Mouse (Mus musculus): ENCODE measurements around the gene Abcb8. TPM values are rescaled to one million over a fixed set of nuclear protein-coding genes. Genes with fewer than 3 reads are reported as not detected.

The Abcb8 gene
- polyA plus RNA-seq, 1 experiment, result 51.0 TPM

GRCm38 (mm10) chr5:24400362-24400761, 6.9 kb downstream of the Abcb8 start:
- TF ChIP-seq CTCF (IDR thresholded peaks at IDR 0.05; ENCODE audit: borderline replicate concordance, extremely low read depth, insufficient read depth, insufficient read length), result no peak
- no peak for TF ChIP-seq POLR2A (IDR thresholded peaks at IDR 0.05; ENCODE audit: borderline replicate concordance, extremely low read depth, insufficient read depth, insufficient read length, poor library complexity, severe bottlenecking)
- DNase-seq (ENCODE audit: low read depth), result no peak

GRCm38 (mm10) chr5:24400911-24401605, 7.6 kb downstream of the Abcb8 start:
- DNase-seq (ENCODE audit: low read depth), result no peak
- no peak for TF ChIP-seq POLR2A (IDR thresholded peaks at IDR 0.05; ENCODE audit: borderline replicate concordance, extremely low read depth, insufficient read depth, insufficient read length, poor library complexity, severe bottlenecking)
- TF ChIP-seq CTCF (IDR thresholded peaks at IDR 0.05; ENCODE audit: borderline replicate concordance, extremely low read depth, insufficient read depth, insufficient read length), result no peak

GRCm38 (mm10) chr5:24401969-24402368, 8.5 kb downstream of the Abcb8 start:
- DNase-seq (ENCODE audit: low read depth), result peak; percentile 40

GRCm38 (mm10) chr5:24404594-24405360, 11.3 kb downstream of the Abcb8 start:
- TF ChIP-seq POLR2A (IDR thresholded peaks at IDR 0.05; ENCODE audit: borderline replicate concordance, extremely low read depth, insufficient read depth, insufficient read length, poor library complexity, severe bottlenecking), result no peak
- TF ChIP-seq CTCF (IDR thresholded peaks at IDR 0.05; ENCODE audit: borderline replicate concordance, extremely low read depth, insufficient read depth, insufficient read length), result no peak
- no peak for DNase-seq (ENCODE audit: low read depth)

More at GRCm38 (mm10) chr5:24401969-24402368, 8.5 kb downstream of the Abcb8 start:
- no peak for TF ChIP-seq POLR2A (IDR thresholded peaks at IDR 0.05; ENCODE audit: borderline replicate concordance, extremely low read depth, insufficient read depth, insufficient read length, poor library complexity, severe bottlenecking)
- TF ChIP-seq CTCF (IDR thresholded peaks at IDR 0.05; ENCODE audit: borderline replicate concordance, extremely low read depth, insufficient read depth, insufficient read length), result no peak

GRCm38 (mm10) chr5:24405389-24405876, 12.0 kb downstream of the Abcb8 start:
- DNase-seq (ENCODE audit: low read depth), result no peak
- TF ChIP-seq POLR2A (IDR thresholded peaks at IDR 0.05; ENCODE audit: borderline replicate concordance, extremely low read depth, insufficient read depth, insufficient read length, poor library complexity, severe bottlenecking) (no peak), CTCF (IDR thresholded peaks at IDR 0.05; ENCODE audit: borderline replicate concordance, extremely low read depth, insufficient read depth, insufficient read length) (no peak)

GRCm38 (mm10) chr5:24408651-24409050, 15.2 kb downstream of the Abcb8 start:
- DNase-seq (ENCODE audit: low read depth), result no peak
- no peak for TF ChIP-seq CTCF (IDR thresholded peaks at IDR 0.05; ENCODE audit: borderline replicate concordance, extremely low read depth, insufficient read depth, insufficient read length)
- no peak for TF ChIP-seq POLR2A (IDR thresholded peaks at IDR 0.05; ENCODE audit: borderline replicate concordance, extremely low read depth, insufficient read depth, insufficient read length, poor library complexity, severe bottlenecking)

GRCm38 (mm10) chr5:24409466-24409865, 16.0 kb downstream of the Abcb8 start:
- TF ChIP-seq CTCF (IDR thresholded peaks at IDR 0.05; ENCODE audit: borderline replicate concordance, extremely low read depth, insufficient read depth, insufficient read length) (no peak), POLR2A (IDR thresholded peaks at IDR 0.05; ENCODE audit: borderline replicate concordance, extremely low read depth, insufficient read depth, insufficient read length, poor library complexity, severe bottlenecking) (no peak)
- DNase-seq (ENCODE audit: low read depth), result no peak

GRCm38 (mm10) chr5:24412063-24412462, 18.6 kb downstream of the Abcb8 start:
- DNase-seq (ENCODE audit: low read depth), result no peak

GRCm38 (mm10) chr5:24413042-24413693, 19.7 kb downstream of the Abcb8 start, which contains the start of gene Asic3:
Asic3 (plus strand) TSS chr5:24413392.
- TF ChIP-seq POLR2A (IDR thresholded peaks at IDR 0.05; ENCODE audit: borderline replicate concordance, extremely low read depth, insufficient read depth, insufficient read length, poor library complexity, severe bottlenecking) (no peak), CTCF (IDR thresholded peaks at IDR 0.05; ENCODE audit: borderline replicate concordance, extremely low read depth, insufficient read depth, insufficient read length) (no peak)
- no peak for DNase-seq (ENCODE audit: low read depth)

More at GRCm38 (mm10) chr5:24412063-24412462, 18.6 kb downstream of the Abcb8 start:
- TF ChIP-seq POLR2A (IDR thresholded peaks at IDR 0.05; ENCODE audit: borderline replicate concordance, extremely low read depth, insufficient read depth, insufficient read length, poor library complexity, severe bottlenecking) (no peak), CTCF (IDR thresholded peaks at IDR 0.05; ENCODE audit: borderline replicate concordance, extremely low read depth, insufficient read depth, insufficient read length) (no peak)

- TF ChIP-seq CTCF (IDR thresholded peaks at IDR 0.05; ENCODE audit: borderline replicate concordance, extremely low read depth, insufficient read depth, insufficient read length), result no peak
- no peak for DNase-seq (ENCODE audit: low read depth)
Observed at GRCm38 (mm10) chr5:24413938-24414337, 20.5 kb downstream of the Abcb8 start.

- DNase-seq (ENCODE audit: low read depth), result peak; percentile 74
- TF ChIP-seq POLR2A (IDR thresholded peaks at IDR 0.05; ENCODE audit: borderline replicate concordance, extremely low read depth, insufficient read depth, insufficient read length, poor library complexity, severe bottlenecking) (no peak), CTCF (IDR thresholded peaks at IDR 0.05; ENCODE audit: borderline replicate concordance, extremely low read depth, insufficient read depth, insufficient read length) (peak; percentile 71)
Observed at GRCm38 (mm10) chr5:24416222-24416736, 22.8 kb downstream of the Abcb8 start.
